Mouse (Mus musculus) liver, embryonic 11.5 days (tissue): ENCODE results near the gene Fabp3. TPM values are rescaled to one million over a fixed set of nuclear protein-coding genes. Genes with fewer than 3 reads are reported as not detected.

Source experiments
- ATAC-seq: fragments of 200-750 bp; cut with Nextera tagmentation; replicated peaks from 2 replicates; pipeline ENCODE4 v1.8.0; 2017; ENCODE audit warnings: moderate number of reproducible peaks, mild to moderate bottlenecking, moderate TSS enrichment, moderate library complexity; ENCODE audit not compliant: low FRiP score
- DNase-seq: peaks from one replicate; pipeline ENCODE4 v3.0.0-alpha.2; 2017; ENCODE audit warnings: low spot score
- H3K27ac ChIP-seq: fragments of 300-500 bp; sonication (generic); 2 replicates; pipeline ENCODE4 v1.5.1; 2014; ENCODE audit warnings: mild to moderate bottlenecking, low read depth, low read length, control low read depth
- H3K27me3 ChIP-seq: fragments of 300-500 bp; sonication (generic); replicated peaks from 2 replicates; pipeline ENCODE4 v1.6.1; 2014; ENCODE audit warnings: low read length, mixed read lengths; ENCODE audit not compliant: control insufficient read depth, insufficient read depth
- H3K36me3 ChIP-seq: fragments of 300-500 bp; sonication (generic); 2 replicates; pipeline ENCODE4 v1.6.1; 2014; ENCODE audit warnings: mild to moderate bottlenecking, low read length, moderate library complexity, mixed read lengths; ENCODE audit not compliant: control insufficient read depth, insufficient read depth
- H3K4me1 ChIP-seq: fragments of 300-500 bp; sonication (generic); replicated peaks from 2 replicates; pipeline ENCODE4 v1.6.1; 2014; ENCODE audit warnings: low read length, mixed read lengths; ENCODE audit not compliant: control insufficient read depth, insufficient read depth
- H3K4me2 ChIP-seq: fragments of 300-500 bp; sonication (generic); 2 replicates; pipeline ENCODE4 v1.6.1; 2014; ENCODE audit warnings: mild to moderate bottlenecking, control low read depth, moderate library complexity
- H3K4me3 ChIP-seq: fragments of 300-500 bp; sonication (generic); 2 replicates; pipeline ENCODE4 v1.5.1; 2014; ENCODE audit warnings: low read depth, low read length, control low read depth
- H3K9ac ChIP-seq: fragments of 300-500 bp; sonication (generic); 2 replicates; pipeline ENCODE4 v1.6.1; 2014; ENCODE audit warnings: low read depth, low read length, control low read depth
- H3K9me3 ChIP-seq: fragments of 300-500 bp; sonication (generic); 2 replicates; pipeline ENCODE4 v1.6.1; 2016; ENCODE audit warnings: low read length, inconsistent platforms, mixed read lengths; ENCODE audit not compliant: control insufficient read depth
- WGBS: fragments of 180-500 bp; shearing (Covaris S2); extraction: QIAGEN DNeasy Blood & Tissue Kit; methylation state at CpG from one replicate; pipeline ENCODE4 v1.1.7; 2014; 5-methylcytosine and 5-hydroxymethylcytosine counted together
- polyA plus RNA-seq: library from polyadenylated mRNA; unstranded; fragments of >200 nt; fragmentation: Nextera tagmentation; extraction: Ambion mirVana; gene quantifications from 2 replicates; pipeline ENCODE4 v1.2.1, GENCODE M21; 2014

Fabp3 gene
- polyA plus RNA-seq, 1 experiment from 2014 or later = 6.4 TPM

GRCm38 (mm10) chr4:130359486-130360237, 51.3 kb downstream of the Fabp3 start, which contains the start of the genes Zcchc17 and Snrnp40:
Gene Zcchc17, minus strand, starts transcription at chr4:130359943.
Gene Snrnp40, plus strand, starts transcription at chr4:130360132.
- peak within 1 kb of the TSS; percentile 89 for H3K9ac ChIP-seq
- no peaks in the 10 kb centered on the region for H3K27me3 ChIP-seq
- peak; percentile 97 for ATAC-seq
- H3K4me3 ChIP-seq = peak within 1 kb of the TSS; percentile 95
- DNase-seq = peak; percentile 97
- H3K4me2 ChIP-seq = peak within 1 kb of the TSS; percentile 89
- H3K4me1 ChIP-seq = peaks cover 15% of the 10 kb centered on the region
- H3K27ac ChIP-seq = peak within 1 kb of the TSS; percentile 78
- WGBS = 1% methylated on average over 49 of the region's 49 CpGs
- H3K9me3 ChIP-seq = no peaks in the 10 kb centered on the region
- H3K36me3 ChIP-seq = peaks cover 12% of the 10 kb centered on the region

DNA sequence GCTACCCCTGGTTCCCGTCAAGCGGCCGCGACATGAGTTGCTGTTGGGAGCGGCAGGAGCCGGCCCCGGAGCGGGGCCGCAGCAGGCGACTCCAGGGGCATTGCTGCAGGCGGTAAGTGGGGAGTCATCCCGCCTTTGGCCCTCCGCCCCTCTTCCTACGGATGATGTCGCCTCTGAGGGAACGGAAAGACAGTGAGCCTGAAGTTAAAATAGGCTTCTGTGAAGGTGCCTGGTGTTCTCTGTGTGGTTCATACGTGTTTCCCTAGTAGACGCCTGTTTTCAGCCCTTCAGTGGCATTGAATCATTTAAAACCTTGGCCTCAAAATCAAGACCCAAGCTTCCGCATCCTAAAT, 51.8 kb downstream of the Fabp3 start:
- H3K36me3 ChIP-seq = peaks cover 17% of the 10 kb centered on the region
- 0% methylated on average over 19 of the region's 19 CpGs for WGBS
- H3K4me1 ChIP-seq = peaks cover 15% of the 10 kb centered on the region
- DNase-seq = no peak
- H3K9ac ChIP-seq = peak overlapping the region; percentile 89
- peak overlapping the region; percentile 82 for H3K4me2 ChIP-seq
- peak overlapping the region; percentile 95 for H3K4me3 ChIP-seq
- H3K27ac ChIP-seq = peak overlapping the region; percentile 73
- H3K9me3 ChIP-seq = no peaks in the 10 kb centered on the region
- no peaks in the 10 kb centered on the region for H3K27me3 ChIP-seq
- no peak for ATAC-seq

Other genes with a start within 250 kb of the Fabp3 start
- 56.8 and 58.1 TPM in 2 replicates for gene Pef1, start 206.0 kb upstream of the Fabp3 start, polyA plus RNA-seq
- gene Hcrtr1, start 169.2 kb upstream of the Fabp3 start, polyA plus RNA-seq = 0.12 and 0.30 TPM in 2 replicates
- gene Tinagl1, start 133.5 kb upstream of the Fabp3 start, polyA plus RNA-seq = 15.3 and 16.1 TPM in 2 replicates
- gene Gm853, start 86.2 kb upstream of the Fabp3 start, polyA plus RNA-seq = not detected in 2 replicates
- gene Serinc2, start 29.4 kb upstream of the Fabp3 start, polyA plus RNA-seq = 6.1 and 6.8 TPM in 2 replicates
- not detected in 2 replicates for gene Gm10570, start 79 bp downstream of the Fabp3 start, polyA plus RNA-seq
- gene Zcchc17, start 51.3 kb downstream of the Fabp3 start, polyA plus RNA-seq = 65.0 and 70.5 TPM in 2 replicates
- 151 and 170 TPM in 2 replicates for gene Snrnp40, start 51.5 kb downstream of the Fabp3 start, polyA plus RNA-seq